Mouse (Mus musculus): ENCODE data around the gene Rasal2.

DNA sequence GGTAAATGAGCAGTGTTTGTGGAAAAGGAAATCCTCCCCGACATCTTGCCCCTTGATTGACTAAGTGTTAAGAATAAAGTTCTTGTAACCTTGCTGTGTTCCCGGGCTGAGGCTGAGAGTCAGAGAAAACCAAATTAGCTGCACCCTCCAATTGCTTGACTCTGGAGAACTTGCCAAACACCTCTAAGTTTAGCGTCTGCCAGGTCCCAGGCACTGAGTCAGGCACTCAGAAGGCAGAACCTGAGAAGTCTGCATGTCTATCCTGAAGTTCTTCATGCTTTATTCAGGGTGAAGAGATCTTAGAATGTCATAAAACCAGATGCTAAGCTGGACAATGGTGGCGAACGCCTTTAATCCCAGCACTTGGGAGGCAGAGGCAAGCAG, 36.4 kb upstream of the Rasal2 start:
- TF ChIP-seq POLR2A (IDR thresholded peaks at IDR 0.05; ENCODE audit: control insufficient read depth in 1 of 2, insufficient read depth in 1 of 2, low read depth in 1 of 2, low read length in 2 of 2, poor library complexity in 1 of 2) = no peak
- TF ChIP-seq USF2 (IDR thresholded peaks at IDR 0.05; ENCODE audit: borderline replicate concordance in 1 of 2, insufficient read depth in 1 of 2, low read depth in 1 of 2, low read length in 2 of 2) = no peak
- no peak for TF ChIP-seq SMC3 (IDR thresholded peaks at IDR 0.05; ENCODE audit: low read depth, low read length)

Data from MEL (cell line).